Mouse (Mus musculus): Measurements from ENCODE around the gene Gpr137c.

The Gpr137c gene

DNA sequence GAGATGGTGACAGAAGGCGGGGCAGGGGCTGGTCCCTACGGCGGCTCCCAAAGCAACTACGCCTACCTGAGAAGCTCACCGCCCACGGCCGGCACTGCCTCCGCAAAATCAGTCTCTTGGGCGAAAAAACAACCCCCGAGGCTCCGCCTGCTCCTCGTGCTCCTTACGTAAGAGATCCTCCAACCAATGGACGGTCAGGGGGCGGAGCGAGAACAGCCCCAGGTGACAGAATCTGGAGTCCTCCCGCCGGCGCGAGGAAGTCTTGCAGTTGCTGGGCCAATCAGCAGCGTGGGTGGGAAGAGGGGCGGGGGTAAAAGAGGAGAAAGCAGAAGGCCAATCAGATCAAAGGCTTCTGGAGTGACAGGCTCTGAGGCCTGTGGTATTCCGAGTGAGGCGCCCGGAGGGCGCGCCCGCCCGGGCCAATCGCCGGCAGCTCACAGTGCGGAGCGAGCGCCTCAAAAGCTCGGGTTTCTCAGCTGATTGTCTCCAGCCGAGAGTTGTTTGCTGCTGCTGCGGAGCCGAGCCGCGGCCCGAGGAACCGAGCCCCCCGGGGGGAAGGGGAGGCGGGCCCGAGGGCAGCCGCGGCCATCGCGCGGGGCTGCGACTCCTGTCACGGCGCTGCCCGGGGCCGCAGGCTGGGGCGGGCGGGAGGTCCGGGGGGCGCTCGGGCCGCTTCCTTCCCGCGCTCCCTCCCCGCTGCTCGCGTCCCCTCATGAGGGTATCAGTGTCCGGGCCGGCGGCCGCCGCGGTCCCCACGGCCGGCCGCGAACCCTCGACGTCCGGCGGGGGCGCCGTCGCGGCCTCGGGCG, at the start of gene Gpr137c:
TSS of gene Gpr137c (plus strand) at position 437 of the 809 bp plus-strand sequence.
- peak; percentile 100 for DNase-seq

DNA sequence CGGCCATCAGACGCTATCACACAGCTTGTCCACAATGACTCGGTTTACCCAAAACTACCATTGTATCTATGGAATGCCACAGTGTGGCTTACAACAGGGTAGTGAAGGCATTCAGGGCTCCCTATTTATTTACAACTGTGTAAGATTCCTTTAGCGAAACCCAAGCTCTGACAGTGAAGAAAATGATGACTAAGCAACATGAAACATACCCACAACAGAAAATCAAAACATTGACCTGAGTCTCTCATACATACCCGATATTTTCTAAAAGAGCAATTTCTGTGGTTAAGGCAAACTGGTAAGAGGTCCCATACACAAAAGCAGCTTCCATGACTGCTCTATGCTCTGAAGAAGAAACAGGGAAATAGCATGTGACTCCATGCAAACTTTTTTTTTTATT, 47.3 kb upstream of the Gpr137c start:
- DNase-seq: no peak

DNA sequence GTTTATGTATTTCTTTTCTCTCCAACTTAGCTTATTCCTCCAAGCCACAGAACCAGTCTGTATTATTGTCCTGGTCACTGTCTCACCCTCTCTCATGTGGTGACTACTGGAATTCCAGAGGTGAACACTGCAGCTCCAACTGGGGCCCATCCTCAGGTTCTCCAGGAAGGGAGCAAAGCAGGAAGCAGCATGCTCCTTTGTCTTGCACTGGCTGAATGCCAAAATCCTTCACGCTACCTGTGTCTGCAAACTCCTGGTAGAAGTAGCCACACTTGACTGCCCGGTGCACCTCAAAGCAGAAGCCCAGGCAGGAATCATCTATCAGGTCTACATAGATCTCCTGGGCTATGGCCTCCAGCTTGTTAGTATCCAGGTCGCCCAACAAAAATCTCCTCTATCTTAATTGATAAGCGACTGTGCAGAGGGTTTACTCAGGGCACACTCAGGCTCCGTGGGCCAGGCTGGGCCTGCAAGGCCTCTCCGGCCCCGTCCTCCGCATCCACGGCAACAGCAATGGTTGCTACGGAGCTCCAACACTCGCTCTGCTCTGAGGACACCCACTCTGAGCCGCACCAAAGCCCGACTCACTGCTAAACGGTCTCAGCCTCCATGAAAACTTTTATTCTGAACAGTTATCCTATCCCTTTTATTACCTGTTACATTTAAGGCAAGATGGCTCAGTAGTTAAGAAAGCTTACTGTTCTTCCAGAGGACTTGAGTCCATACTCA, 44.3 kb upstream of the Gpr137c start:
- peak in 1 of 2 experiments; percentile 5 for DNase-seq

DNA sequence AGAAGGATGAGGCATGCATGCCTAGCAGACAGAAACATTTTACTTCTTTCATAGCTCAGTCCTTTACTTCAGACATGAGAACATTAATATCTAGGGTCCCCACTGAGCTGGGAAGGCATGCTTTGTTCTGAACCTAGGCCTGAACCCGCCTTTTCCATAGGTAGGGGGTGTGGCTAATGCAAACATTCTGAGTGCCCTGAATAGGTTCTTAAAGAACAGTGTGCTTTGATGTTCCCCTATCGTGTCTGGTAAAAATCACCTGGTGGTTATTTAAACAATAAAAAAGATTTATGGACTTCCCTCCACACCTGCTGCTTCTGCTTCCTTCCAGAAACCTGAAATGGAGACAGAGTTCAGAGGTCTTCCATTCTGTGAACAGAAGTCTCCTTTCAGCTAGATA, 40.3 kb upstream of the Gpr137c start:
- no peak for DNase-seq

DNA sequence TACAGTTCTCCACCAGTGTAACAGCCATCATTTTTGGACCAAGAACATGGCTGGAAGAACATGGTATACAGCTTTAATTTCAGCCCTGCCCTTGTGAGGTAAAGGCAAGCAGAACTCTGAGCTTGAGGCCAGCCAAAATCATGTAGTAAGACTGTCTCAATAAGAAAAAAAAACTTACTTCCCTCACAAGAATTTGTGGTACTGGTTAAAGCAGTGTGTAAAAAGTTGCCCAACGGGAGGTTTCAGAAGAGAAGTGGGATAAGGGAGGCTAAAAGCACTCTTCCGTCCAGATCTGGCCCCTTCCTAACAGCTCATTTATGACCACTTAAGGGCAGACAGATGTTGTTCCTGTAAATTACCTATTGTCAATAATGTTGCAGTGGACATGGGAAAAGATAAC, 39.9 kb upstream of the Gpr137c start:
- no peak for DNase-seq

DNA sequence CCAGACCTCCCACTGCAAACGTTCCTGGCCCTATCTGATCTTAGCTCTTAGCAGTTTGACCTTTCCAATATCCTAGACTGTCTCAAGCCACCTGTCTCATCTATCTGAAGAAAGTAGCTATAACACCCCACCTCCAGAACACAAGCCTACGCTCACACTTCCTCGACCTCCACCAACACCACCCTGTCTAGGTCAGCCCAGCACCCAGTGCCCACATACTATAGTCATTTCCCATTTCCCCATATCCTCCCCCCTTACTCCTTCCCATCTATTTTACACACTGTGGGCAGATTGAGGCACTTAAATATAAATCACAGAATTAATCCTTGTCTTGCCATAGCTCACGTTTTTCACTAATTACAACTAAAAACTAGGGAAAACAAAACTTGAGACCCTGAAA, 37.9 kb upstream of the Gpr137c start:
- no peak for DNase-seq

DNA sequence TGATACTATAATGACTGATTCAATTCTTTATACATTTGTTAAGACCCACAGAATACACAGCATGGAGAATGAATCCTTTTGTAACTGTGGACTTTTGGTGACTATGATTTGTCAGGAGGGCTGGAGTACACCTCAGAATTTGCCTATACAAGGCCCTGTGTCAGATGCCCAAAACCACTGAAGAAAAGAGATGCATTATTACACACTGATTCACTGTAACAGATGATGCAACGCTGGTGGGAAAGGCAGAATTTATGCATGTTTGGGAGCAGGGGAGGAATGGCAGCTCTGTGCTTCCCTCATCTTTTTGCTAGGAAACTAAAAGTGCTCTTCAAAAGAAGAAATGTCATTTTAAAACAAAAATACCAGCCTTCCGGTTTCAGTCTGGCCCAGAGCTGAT, 28.5 kb upstream of the Gpr137c start:
- DNase-seq: no peak

DNA sequence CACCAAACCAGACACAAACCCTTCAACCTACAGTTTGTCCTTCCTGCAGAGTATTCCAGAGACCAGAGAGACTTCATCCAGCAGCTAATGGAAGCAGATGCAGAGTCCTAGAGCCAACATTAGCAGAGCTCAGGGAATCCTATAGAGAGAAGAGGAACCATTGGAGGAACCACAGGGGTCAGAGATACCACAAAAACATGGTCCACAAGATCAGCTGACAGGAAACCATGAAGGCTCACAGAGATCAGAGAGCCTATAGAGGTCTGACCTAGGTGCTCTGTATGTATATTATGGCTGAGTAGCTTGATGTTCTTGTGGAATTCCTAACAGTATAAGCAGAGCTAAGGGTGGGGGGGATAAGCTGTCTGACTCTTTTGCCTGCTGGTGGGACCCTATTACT, 18.9 kb upstream of the Gpr137c start:
- DNase-seq: no peak

DNA sequence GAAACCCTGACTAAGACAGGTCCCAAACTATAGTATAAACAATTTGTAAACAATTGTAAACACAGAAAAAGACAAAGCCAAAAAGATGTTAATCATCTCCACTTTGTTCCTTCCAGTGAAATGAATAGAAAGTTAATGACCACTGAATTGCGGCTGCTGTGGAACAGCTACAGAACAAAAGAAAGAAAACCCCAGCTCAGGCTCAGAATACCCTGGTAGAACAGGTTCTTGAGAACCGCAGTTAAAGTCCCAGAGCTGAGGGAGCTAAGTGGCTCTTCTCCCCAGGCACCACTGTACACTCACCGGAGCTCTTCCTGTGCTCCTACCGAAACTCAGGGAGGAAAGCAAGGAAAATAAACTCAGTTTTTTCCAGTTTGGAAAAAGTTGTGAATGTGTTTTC, 8.8 kb upstream of the Gpr137c start:
- no peak for DNase-seq

DNA sequence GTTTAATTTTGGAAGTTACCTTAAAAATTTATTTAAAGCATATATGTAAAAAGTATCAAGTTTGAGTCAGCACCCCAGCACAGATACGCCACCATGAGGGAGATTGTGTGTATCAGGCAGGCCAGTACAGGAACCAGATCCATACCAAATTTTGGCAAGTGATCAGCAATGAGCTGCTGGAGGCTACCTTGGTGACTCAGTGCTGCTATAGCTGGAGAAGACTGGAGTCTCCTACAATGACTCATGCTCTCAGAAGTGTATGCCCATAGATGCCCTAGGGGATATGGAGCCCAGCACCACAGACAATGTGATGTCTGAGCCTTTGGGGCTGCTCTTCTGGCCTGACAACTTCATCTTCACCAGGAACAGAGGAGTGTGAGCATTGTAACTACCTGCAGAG, 8.1 kb upstream of the Gpr137c start:
- DNase-seq: no peak

DNA sequence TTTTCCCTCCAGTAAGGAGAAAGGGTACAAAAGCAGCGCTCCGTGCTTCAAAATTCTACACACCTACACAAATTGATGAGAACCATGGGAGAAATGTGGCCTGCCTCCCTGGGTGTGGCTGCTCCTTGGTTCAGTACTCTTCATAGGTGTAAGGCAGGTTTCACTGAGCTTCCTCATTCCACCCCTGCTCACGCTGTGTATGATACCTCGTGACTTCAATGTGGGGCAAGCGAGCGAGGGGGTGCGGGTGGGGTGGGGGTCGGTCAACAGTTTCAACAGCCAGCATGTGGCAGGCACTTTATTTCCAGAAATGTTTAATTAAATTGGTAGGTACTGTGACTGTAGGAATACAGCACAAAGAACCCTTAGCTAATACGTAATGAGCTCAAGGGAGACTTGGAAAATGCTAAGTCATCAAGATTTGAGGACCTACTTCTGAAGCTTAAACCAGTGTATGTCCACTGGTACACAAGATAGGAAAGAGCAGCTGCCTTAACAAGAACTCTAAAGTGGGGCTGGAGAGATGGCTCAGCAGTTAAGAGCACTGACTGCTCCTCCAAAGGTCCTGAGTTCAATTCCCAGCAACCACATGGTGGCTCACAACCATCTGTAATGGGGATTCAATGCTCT, 2.7 kb upstream of the Gpr137c start:
- no peak for DNase-seq

DNA sequence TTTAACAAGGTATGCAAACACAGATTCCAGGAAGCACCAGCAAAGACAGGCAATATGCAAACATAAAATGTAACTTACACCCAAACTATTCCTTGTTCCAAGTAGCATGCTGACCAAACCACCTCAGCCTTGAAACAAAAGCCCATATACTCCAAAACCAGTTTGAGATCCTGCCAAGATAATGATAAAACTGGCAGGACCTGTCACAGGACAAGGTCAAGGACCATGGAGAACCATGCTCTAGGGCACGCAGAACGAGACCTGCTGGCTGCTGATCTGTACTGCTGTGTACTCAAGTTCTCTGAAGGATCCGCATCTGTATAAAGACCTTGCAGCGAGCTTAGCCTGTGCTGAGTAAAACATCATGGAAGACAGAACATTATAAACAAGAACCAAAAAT, 1.8 kb upstream of the Gpr137c start:
- DNase-seq: no peak

DNA sequence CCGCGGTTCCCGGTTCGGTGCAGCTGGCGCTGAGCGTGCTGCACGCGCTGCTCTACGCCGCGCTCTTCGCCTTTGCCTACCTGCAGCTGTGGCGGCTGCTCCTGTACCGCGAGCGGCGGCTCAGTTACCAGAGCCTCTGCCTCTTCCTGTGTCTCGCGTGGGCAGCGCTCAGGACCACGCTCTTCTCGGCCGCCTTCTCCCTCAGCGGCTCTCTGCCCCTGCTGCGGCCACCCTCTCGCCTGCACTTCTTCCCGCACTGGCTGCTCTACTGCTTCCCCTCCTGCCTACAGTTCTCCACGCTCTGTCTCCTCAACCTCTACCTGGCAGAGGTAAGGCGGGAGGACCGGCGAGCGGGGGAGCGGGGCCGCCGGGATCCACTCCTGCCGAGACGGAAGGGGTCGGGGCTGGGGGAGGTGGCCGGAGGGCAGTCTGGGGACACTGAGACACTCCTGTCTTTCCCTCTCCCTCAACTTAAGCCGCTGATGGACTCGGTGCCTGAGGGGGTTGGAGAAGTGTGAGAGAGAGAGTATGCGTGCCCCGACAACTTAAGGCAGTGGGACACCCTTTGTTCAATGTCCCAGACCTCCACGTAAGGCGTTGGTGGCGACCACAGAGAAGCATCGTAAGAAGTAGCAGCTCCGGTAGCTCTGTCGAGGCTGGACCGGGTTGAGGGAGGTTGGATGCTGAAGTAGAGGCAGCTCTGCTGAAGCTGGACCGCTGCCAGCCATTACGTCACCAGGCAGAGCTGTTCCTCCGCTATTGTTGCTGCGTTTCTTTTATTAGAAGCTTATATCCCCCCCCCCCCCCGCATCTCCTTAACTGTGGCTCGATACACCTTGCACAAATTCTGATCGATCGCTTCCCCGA, 806 bp downstream of the Gpr137c start, which contains the start of gene Txndc16:
TSS of gene Txndc16 (minus strand) at position 239 of the 867 bp plus-strand sequence.
- DNase-seq: peak; percentile 84 to 88

DNA sequence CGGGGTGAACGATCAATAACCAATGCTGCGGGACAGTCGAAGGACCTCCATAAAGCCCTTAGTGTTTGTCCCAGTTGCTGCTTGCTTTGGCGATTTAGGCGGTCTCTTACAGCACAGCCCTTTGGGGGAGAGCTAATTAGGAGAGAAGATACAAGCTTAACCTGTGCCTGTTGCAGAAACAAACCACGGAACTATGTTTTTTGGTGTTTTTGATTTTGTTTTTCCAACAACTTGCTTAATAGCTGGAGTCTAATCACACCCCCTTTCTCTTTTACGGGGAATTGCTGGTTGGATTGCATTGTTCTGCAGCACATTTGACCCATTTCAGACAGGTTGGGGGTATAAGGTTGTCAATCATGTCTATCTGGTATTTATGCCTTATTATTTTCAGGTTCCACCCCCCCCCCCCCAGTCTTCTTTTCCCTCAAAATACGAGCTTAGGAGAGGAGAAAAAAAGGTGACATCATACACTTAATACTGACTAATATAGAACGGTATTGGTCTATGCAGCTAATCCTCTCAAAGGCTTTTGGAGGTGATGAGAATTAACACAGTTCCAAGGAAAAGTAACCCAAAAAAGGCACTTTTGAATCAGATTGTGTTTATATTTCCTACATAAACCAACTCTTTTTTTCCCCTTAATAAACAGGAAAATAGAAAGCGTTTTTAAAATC, 1.6 kb downstream of the Gpr137c start:
- peak in 1 of 2 experiments; percentile 3 for DNase-seq

DNA sequence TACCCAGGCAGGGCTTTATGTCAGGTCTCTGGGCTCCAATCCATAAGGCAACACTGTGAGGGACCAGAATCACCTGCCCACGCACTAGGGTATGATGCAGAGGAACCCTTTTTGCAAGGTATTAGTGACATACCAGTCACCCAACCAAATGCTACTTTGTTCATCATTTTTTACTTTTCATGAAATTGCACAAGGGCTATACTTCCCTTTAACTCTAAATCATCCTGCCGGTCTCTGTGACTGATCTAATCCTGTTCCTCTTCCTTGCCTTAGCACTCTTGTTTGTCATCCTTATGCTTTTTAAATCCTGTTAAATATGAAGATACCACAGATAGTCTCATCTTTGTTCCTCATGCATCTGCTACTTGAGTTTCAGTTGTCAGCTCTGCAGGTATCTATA, 19.5 kb downstream of the Gpr137c start:
- DNase-seq: no peak

DNA sequence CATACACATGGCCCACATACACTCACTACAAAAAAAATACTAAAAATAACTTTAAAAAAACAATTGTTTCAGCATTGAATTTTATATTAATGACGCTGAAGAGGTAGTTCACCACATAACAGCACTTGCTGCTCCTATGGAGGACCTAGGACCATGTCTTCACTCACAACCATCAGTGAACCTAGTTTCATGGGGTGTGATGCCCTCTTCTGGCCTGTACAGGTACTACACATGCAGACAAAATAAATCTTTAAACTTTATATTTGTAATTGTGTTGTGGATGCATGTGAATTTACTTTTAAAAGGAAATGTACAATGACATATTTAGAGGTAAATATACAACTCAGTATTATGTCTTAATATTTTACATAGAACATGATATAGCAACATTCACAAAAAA, 22.1 kb downstream of the Gpr137c start:
- DNase-seq: no peak

DNA sequence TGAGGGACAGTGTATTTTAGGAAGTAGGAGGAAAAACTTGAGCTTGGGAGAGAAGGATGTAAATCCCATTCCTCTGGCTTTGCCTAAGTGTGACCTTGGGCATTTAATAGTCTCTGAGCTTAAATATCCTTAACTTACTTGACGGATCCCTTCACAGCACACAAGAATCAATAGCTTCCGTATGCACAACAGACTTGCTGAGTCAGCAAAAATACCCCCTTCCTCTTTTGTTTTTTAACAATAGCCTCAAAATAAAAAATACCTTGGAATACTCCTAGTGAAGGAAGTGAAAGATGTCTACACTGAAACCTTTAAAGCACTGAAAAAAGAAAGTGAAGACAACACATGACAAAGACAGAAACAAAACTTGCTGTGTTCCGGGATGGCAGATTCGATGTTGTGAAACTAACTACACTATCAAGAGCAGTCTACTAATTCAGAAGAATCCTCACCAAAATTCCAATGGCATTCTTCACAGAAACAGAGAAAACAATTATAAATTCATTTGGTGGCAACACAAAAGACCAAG, 32.1 kb downstream of the Gpr137c start:
- no peak for DNase-seq

DNA sequence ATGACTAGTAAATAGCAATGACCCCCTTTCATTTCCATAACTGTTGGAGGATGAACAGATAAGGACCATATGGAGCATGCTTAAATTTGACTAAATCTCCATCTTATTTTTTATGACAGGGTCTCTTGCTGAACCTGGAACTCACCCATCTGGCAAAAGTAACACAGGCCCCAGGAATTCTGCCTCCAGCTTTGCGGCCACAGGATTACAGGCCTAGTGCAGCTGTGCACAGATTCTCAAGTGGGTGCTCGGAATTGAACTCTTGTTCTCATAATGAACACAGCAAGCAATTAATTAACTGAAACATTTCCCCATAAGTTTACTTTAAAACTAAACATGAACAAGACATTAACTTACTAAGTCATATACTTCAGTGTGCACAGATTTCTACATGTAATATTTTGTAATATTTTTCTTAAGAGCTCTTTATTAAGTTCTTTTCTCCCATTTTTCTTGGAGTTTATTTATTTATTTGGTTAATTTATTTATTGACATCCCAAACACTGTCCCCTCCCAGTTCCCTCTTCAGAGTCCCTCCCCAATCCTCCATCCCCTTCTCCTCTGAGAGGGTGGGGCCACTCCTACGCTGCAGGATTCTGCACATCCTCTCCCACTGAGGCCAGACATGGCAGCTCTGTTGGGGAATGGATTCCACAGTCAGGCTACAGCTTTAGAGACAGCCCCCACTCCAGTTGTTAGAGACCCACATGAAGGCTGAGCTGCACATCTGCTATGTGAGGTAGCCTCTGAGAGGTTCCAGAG, 44.5 kb downstream of the Gpr137c start:
- DNase-seq: no peak

DNA sequence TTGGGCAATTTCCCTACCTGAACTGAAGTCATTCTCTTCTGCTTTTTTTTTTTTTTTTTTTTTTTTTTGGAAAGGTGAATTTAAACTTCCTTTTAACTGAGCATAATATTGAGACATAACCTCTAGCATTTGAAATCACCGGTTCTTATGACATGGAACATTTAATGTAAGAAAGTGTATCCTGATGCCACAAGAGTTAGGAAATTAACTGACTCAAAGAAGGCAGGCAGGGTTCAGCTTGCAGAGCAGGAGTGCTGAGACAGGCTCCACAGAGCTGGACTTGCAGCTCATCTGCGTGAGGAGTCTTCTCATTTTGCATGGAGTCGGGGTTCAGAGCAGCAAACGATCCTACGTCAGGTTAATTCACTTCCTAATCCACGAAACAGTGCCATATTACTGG, 56.3 kb downstream of the Gpr137c start:
- no peak for DNase-seq

DNA sequence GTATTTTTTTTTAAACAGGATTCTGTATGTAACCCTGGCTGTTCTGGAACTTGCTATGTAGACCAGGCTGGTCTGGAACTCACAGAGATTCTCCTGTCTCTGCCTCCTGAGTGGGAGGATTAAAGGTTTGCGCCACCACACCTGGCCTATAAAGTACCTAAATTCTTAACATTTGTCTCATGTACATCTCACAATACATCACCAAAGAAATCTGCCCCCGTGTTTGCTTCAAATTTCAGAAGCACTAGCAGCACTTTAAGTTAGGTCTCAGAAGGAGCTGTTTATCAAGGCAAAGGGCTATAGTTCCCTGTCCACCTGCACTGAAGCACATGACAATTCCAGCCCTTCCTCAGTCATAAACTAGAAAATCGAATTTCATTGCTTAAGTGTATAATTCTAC, 62.5 kb downstream of the Gpr137c start:
- no peak for DNase-seq

DNA sequence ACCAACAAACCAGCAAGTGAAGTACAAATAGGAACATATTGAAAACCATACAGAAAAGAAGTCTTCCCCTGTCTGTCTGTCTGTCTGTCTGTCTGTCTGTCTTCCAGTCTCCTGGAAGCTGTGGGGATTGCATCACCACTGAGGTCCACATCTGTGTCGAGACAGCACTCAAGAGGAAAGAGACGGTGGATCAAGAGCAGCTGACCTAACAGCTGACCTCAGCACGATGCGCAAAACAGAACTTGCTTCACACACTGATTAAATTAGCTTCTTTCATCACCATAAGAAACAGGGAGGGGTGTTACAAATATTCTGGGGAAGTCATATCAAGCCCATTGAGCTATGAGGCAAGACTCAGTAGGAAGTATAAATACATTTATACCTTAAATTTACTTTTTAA, 72.1 kb downstream of the Gpr137c start:
- DNase-seq: no peak

Data from kidney, postnatal 25 days (tissue).